Mouse (Mus musculus) cerebellum, adult 2 months (tissue): ENCODE measurements around the gene Copg2. TPM values are rescaled to one million over a fixed set of nuclear protein-coding genes. Genes with fewer than 3 reads are reported as not detected.

Experiments
- DNase-seq, 2 experiments: peaks; one replicate each; pipeline ENCODE4 v3.0.0; 2021
- H3K27ac ChIP-seq: fragments of 200-500 bp; 2 replicates; pipeline ENCODE4 v1.5.1; 2012; ENCODE audit warnings: low read length, control low read depth, inconsistent platforms; ENCODE audit not compliant: insufficient read depth
- H3K27me3 ChIP-seq: fragments of 200-500 bp; 2 replicates; pipeline ENCODE4 v1.6.1; 2012; ENCODE audit warnings: inconsistent platforms, mild to moderate bottlenecking, low read length, moderate library complexity; ENCODE audit not compliant: control insufficient read depth, insufficient read depth
- H3K4me1 ChIP-seq: fragments of 200-500 bp; 2 replicates; pipeline ENCODE4 v1.6.1; 2011; ENCODE audit warnings: low read length; ENCODE audit not compliant: control insufficient read depth, insufficient read depth
- H3K4me3 ChIP-seq: fragments of 200-500 bp; replicated peaks from 2 replicates; pipeline ENCODE3; 2011; ENCODE audit warnings: mild to moderate bottlenecking, low read depth, low read length, control low read depth; ENCODE audit not compliant: insufficient read depth
- CTCF ChIP-seq: fragments of 200-500 bp; IDR thresholded peaks from 2 replicates; pipeline ENCODE4 v1.5.1; 2011; ENCODE audit warnings: low read depth, mild to moderate bottlenecking, control low read depth, low read length, moderate library complexity, borderline replicate concordance; ENCODE audit not compliant: insufficient read depth
- POLR2A ChIP-seq: fragments of 200-500 bp; IDR thresholded peaks from 2 replicates; pipeline ENCODE4 v1.6.1; 2011; ENCODE audit warnings: low read length, control low read depth, borderline replicate concordance; ENCODE audit not compliant: insufficient read depth
- WGBS: fragments of 180-500 bp; shearing (Covaris S2); methylation state at CpG from one replicate; pipeline ENCODE4 v1.1.7; 2018; 5-methylcytosine and 5-hydroxymethylcytosine counted together
- polyA plus RNA-seq: library from polyadenylated mRNA; depleted of rRNA; stranded (reverse); fragments of >200 nt; gene quantifications from 2 replicates; pipeline ENCODE4 v1.2.3, GENCODE M21; 2012; rRNA removed

Copg2 gene
- 68.2 and 73.6 TPM in 2 replicates for polyA plus RNA-seq

- DNase-seq = peak; percentile 91 to 93
- Histone ChIP-seq H3K4me3 (peak within 1 kb of the TSS; percentile 75), H3K27me3 (no peaks in the 10 kb centered on the region), H3K4me1 (no peaks in the 10 kb centered on the region), H3K27ac (peak within 1 kb of the TSS; percentile 60)
- peak; percentile 70; the same call in 1 of the 2 replicates for TF ChIP-seq POLR2A
- TF ChIP-seq CTCF = no peak
- WGBS = under 1% methylated on average over 79 of the region's 83 CpGs
Observed at GRCm38 (mm10) chr6:30896195-30896985, at the start of gene Copg2. Gene Copg2 (minus strand): TSS chr6:30896794.

GRCm38 (mm10) chr6:30939264-30939663 is 42.7 kb upstream of the Copg2 start:
- no peak for DNase-seq
- TF ChIP-seq POLR2A = no peak
- TF ChIP-seq CTCF = no peak
- Histone ChIP-seq H3K4me1 (no peaks in the 10 kb centered on the region), H3K27ac (no peak overlapping the region), H3K4me3 (no peak overlapping the region), H3K27me3 (no peaks in the 10 kb centered on the region)
- WGBS = 60% methylated on average over 5 of the region's 5 CpGs

DNA sequence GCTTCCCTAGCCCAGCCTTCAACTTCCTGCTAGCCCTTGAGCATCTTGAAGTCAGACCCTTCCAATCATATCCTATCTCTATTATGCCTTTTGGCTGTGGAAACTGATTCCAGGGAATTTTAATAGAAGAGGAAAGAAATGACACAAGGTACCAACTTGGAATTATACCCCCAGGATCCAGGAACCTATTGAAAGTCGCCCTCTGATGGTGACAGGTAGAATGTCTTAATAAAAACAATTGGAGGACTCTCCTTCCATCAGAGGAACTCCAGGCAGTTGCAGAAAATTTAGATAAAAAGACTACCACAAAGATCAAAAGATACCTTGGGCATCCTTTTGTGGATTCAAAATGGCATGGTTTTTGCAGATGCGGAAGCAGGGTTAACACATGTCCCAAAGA is 26.2 kb upstream of the Copg2 start:
- no peaks in the 10 kb centered on the region for H3K27me3 ChIP-seq
- TF ChIP-seq CTCF = no peak
- TF ChIP-seq POLR2A = no peak
- no peak overlapping the region for H3K27ac ChIP-seq
- no peak overlapping the region for H3K4me3 ChIP-seq
- H3K4me1 ChIP-seq = no peaks in the 10 kb centered on the region; the same call in none of the 2 replicates
- no peak for DNase-seq
- 60% methylated on average over 2 of the region's 2 CpGs for WGBS

GRCm38 (mm10) chr6:30921826-30922225 is 25.2 kb upstream of the Copg2 start:
- TF ChIP-seq CTCF (no peak), POLR2A (no peak)
- 37% methylated on average over 10 of the region's 11 CpGs for WGBS
- Histone ChIP-seq H3K4me3 (peak overlapping the region; percentile 12), H3K27me3 (no peaks in the 10 kb centered on the region), H3K27ac (no peak overlapping the region), H3K4me1 (no peaks in the 10 kb centered on the region; the same call in none of the 2 replicates)
- DNase-seq = no peak

- TF ChIP-seq POLR2A = no peak
- TF ChIP-seq CTCF = no peak
- no peaks in the 10 kb centered on the region; the same call in none of the 2 replicates for H3K4me1 ChIP-seq
- H3K27me3 ChIP-seq = no peaks in the 10 kb centered on the region
- H3K4me3 ChIP-seq = peak overlapping the region; percentile 82
- H3K27ac ChIP-seq = no peak overlapping the region
- DNase-seq = peak; percentile 13 to 15
- 12% methylated on average over 21 of the region's 21 CpGs for WGBS
Observed at GRCm38 (mm10) chr6:30920834-30921675, 24.5 kb upstream of the Copg2 start.

GRCm38 (mm10) chr6:30915473-30915872 is 18.9 kb upstream of the Copg2 start, which contains the start of gene Tsga13:
Gene Tsga13 (minus strand): TSS chr6:30915573.
- Histone ChIP-seq H3K4me3 (no peak within 1 kb of the TSS), H3K27ac (no peak within 1 kb of the TSS), H3K27me3 (no peaks in the 10 kb centered on the region), H3K4me1 (no peaks in the 10 kb centered on the region)
- 96% methylated on average over 2 of the region's 2 CpGs for WGBS
- TF ChIP-seq CTCF (no peak), POLR2A (no peak)
- no peak for DNase-seq

DNA sequence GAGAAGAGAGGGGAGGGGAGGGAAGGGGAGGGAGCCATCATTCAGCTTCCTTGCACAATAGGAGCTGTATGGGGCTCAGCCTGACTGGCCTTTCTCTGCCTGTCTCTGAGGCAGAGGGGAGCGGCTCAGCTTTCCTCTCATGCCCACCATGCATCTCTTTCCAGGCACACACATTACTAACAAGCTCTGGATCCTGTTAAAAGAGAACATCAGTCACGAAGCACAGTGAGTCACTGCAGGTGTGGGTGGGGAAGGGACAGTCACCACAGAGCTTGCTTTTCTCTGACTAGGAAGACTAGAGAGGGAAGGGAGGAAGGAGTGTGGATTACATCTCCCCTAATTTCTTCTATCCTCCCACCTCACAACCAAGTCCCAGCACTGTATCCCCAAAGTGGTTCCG is 11.4 kb upstream of the Copg2 start:
- H3K27ac ChIP-seq = no peak overlapping the region
- 44% methylated on average over 3 of the region's 3 CpGs for WGBS
- no peak for TF ChIP-seq CTCF
- no peak for TF ChIP-seq POLR2A
- H3K4me3 ChIP-seq = no peak overlapping the region
- no peak for DNase-seq
- no peaks in the 10 kb centered on the region for H3K4me1 ChIP-seq
- H3K27me3 ChIP-seq = no peaks in the 10 kb centered on the region

- H3K4me1 ChIP-seq = no peaks in the 10 kb centered on the region
- no peak overlapping the region for H3K4me3 ChIP-seq
- TF ChIP-seq CTCF = no peak
- no peak for TF ChIP-seq POLR2A
- WGBS = 65% methylated on average over 5 of the region's 5 CpGs
- H3K27me3 ChIP-seq = no peaks in the 10 kb centered on the region
- no peak for DNase-seq
- no peak overlapping the region for H3K27ac ChIP-seq
Observed at GRCm38 (mm10) chr6:30904911-30905310, 8.3 kb upstream of the Copg2 start.
